Mouse (Mus musculus): Measurements from ENCODE around the gene Ghsr.
"Not testable (repeated sequence)": the region's sequence is repeated elsewhere in the genome, so short reads cannot be mapped to it uniquely, and the experiment has no call there.

Ghsr gene

DNA sequence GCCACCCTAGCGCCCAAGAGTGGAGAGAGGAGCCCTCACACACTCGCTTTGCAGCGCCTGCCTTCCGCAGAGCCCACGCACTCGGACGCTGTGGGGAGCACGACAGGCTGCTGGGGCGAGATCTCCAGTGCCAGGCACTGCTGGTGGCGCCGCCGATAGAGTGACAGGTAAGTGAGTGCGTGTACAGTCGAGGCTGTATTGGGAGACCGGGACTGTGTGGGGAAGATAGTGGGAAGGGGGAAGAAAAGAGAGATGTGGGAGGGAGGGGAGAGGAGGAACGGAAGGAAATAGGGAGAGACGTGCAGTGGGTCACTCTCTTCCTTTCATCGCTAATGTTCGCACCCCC, at the start of gene Ghsr:
Ghsr (plus strand) TSS at position 76 of the 346 bp plus-strand sequence.
- no peak for DNase-seq (ENCODE audit: low spot score in 2 of 2)

DNA sequence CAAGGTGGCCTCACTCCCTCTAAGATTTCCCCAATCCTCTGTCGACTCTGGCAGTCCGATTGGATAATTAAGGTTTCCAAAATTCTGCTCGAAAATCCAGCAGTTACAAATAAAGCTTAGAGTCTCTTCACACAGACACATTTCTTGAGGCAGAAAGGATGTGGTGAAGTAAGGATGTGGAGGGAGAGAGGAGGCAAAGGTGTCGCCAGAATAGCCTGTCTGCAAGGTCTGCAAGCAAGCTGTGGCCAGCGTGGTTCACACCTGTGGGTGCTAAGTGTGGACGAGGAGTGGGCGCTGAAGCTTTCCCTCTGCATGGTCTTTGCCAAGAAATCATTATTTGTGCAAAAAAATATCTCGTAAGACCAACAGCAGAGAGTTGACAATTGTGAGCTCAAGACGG, 48.6 kb upstream of the Ghsr start:
- no peak for DNase-seq (ENCODE audit: low spot score in 2 of 2)

DNA sequence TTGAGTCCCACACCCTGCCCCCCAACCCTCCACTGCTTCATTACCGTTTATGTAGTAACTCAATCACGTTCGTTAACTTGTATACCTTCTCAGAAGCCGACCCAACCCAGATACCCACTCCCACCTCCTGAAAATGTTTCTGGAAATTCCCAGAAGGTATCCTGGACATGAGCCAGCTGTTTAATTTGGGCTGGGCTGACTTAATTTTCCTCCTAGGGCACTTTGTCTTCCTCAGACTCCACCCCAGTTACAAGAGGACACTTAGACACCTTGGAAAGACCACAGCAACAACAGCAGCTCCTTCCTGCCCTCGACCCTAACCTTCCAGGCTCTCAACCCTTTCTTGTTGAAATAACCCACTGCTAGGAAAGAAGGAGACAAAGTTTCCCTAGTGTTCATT, 47.6 kb upstream of the Ghsr start:
- no peak for DNase-seq (ENCODE audit: low spot score in 2 of 2)

DNA sequence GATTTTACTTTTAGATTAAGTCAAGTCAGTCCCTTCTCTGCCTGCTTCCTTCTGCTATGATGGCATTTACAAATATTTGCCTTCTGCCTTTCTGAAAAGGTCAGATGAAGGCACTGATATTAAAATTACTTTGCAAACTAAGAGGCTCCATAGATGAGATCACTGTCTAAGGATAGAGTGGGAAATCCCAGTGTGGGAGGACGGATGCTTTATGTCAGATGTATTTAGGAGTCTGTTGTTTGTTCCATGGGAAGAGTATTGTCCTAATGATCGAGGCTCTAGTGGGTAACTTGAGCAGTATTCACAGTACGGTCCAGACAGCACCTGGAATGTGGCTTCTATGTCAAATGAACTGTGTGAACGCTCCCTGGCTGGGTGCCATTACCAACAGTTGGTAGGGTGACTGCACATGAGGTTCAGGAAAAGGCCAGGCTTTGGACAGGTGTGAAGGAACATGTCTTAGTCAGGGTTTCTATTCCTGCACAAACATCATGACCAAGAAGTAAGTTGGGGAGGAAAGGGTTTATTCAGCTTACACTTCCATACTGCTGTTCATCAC, 44.4 kb upstream of the Ghsr start:
- DNase-seq (ENCODE audit: low spot score in 2 of 2): no peak

DNA sequence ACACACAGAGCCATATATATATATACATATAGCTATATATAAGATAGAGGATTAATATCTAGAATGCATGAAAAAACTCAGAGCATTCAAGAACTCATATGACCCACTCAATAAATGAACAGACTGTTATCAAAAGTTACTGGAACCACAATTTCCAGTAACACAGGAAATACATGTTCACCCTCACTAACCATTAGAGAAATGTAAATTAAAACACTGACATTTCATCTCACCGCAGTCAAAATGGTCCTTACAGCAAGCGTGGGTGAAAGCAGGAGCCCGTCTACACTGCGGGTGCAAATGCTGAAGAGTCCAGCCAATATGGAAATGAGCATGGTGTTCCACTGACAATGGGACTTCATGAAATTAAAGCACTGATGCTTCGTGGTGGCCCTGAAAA, 40.4 kb upstream of the Ghsr start:
- DNase-seq (ENCODE audit: low spot score in 2 of 2): no peak

DNA sequence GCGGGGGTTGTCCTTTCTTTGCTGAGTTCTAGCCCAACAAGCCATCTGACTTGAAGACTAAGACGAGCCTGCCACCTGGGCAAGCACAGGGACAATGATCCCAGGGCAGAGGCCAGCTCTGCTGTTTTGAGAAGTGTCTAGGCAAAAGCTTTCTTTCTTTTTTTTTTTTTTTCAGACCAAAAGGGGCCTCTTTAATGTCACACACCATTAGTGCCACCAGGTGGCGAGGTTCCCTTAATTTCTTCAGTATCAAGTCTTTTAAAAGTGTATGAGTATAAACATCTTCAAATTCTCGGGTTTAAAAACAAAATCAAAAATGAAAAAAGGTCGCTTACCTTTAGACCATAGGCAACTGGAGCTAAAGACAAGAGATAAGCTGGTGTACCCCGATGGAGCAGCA, 32.7 kb upstream of the Ghsr start:
- DNase-seq (ENCODE audit: low spot score in 2 of 2): peak in 1 of 2 experiments; percentile 33

DNA sequence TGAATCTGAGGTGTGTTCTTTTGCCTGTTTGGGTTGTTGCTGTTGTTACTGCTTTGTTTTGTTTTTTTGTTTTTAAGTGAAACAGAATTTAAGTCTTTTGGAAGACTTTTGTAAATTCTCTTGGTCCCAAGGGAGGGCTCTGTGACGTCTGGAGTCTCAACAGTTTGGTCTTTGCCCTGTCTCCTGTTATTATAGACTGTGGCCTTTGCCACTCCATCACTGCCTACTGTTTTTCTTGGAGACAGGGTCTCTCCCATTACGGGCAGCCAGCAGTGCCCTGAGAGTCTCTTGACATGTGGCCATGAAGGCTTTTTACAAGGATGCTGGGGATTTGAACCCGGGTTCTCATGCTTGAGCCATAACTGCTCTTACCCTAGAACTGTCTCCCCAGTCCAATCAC, 32.3 kb upstream of the Ghsr start:
- DNase-seq (ENCODE audit: low spot score in 2 of 2): no peak

DNA sequence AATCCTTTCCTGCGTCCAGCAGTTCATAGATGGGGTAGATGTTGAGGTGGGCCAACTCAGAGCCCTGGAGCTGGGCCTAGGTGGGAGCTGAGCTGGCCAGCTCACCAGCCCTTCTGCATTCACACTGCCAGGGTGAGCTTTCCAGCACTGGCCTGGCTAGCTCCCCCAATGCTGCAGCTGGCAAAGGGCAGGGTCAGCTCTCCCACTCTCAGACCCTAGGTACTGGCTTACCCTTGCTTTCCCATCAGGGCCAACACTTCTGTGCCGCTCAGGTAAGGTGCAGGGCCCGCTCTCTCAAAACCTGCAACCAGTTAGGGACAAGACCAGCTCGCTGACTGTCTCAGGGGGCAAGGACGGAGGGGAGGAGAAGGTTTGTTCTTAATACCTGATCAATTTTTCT, 30.4 kb upstream of the Ghsr start:
- no peak for DNase-seq (ENCODE audit: low spot score in 2 of 2)

DNA sequence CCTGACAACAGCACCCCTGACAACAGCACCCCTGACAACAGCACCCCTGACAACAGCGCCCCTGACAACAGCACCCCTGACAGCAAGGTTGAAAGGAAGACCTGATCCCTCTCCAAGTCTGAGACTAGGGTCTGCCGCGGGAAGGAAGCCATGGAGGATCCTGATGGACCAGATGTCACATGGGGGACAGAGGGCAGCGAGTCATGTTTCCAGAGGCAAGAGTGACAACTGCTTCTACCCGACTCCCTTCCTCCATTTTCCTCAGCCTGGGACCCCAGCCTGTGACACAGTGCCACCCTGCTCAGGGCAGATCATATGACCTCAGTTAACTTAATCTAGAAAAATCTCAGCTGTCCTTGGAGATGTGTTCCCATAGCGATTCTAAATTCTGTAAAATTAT, 28.7 kb upstream of the Ghsr start:
- DNase-seq (ENCODE audit: low spot score in 2 of 2): no peak

DNA sequence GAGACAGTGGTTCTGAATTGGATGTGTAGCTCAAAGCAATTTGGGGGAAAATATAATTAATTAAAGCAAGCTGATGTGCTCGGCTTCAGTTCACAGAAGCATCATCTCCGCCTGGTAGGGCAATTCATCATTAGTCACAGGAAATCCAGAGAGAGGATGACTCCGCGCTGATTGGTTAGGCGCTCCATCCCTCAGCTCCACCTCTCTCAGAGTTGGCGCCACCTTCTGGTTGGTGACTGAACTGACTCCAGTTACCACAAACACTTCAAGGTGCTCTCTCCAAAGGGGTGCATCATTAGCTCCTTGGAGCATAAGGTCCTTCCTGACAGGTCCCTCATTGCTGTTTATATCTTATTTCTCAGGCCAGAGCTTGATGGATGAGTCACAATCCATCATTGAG, 25.6 kb upstream of the Ghsr start:
- DNase-seq (ENCODE audit: low spot score in 2 of 2): no peak

DNA sequence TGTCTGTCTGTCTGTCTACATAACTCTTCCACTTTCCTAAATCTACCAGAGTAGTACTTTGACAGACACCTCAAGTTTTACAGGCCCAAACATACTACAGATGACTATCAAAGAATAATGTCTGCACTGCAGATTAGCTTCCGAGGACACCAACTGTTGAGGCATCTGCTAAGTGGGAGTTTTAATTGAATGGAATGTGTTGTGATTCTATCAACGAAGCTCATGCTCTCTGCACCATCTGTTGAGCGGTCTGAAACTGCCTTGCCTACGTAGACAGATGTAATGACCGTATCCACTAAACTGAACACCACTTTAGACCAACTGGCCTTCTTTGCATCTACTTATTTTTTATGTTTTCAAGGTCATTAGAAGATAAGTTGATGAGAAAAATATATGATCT, 22.7 kb upstream of the Ghsr start:
- no peak for DNase-seq (ENCODE audit: low spot score in 2 of 2)

DNA sequence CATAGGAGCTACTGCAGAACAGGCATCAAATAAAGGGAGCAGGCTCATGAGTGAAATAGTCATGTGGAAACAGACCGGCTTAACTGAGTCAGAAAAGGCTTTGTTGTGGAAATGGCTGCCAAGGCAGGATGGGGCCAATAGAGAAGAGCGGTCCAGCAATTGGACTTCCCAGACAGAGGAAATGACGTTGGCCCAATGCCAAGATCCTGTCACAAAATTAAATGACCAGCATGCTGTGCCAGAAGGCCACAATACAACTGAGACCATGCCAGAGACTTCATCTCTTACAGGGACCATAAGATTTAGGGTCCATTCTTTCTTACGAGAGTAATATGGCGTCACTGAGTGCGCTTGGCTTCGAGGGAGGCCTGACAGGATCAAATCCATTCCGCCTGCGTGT, 20.0 kb upstream of the Ghsr start:
- DNase-seq (ENCODE audit: low spot score in 2 of 2): peak in 1 of 2 experiments; percentile 68

DNA sequence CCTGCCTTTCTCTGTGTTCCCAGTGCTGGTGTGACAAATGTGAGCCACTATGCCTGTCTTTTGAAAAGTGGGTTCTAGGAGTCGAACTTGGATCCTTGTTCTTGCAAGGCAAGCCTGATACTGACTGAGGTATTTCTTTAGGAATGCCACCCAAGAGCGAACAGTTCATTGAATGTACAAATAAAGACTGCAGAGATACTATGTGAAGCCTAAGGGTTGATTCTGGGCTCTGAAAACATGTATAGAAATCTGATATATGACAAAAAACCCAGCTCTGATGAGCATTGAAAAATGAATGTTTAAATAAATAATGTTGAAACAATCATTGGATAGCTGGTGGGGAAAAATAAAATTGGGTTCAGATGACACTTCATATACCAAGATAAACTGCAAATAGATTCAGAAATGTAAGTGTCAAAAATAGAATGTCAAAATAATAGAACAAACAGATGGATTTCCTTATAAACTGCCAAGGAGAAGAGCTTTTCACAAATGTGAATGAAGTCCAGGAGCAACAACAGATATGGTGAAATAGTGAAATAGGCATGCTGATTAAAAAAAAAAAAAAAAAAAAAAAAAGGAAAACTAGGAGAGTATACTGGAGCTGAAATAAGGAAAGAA, 11.9 kb upstream of the Ghsr start:
- DNase-seq (ENCODE audit: low spot score in 2 of 2): no peak

DNA sequence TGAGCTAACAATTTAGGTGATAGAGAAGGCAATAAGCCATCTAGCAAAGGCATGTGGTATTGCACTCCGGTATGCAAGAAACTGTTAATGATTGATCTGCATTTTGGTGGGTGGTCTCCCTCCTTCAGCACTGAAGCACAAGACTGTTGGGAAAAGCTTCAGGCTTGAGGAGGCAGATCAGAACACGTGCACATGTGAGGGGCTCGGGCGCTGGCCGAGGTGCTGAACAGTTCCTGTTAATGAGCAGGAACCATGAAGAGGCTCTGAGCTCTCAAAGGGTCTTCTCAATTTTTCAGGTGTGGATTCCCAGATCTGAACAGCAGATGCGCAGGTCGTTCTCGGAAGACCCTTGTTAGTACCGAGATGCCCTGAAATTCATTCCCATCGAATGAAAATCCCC, 1.0 kb upstream of the Ghsr start:
- DNase-seq (ENCODE audit: low spot score in 2 of 2): no peak

DNA sequence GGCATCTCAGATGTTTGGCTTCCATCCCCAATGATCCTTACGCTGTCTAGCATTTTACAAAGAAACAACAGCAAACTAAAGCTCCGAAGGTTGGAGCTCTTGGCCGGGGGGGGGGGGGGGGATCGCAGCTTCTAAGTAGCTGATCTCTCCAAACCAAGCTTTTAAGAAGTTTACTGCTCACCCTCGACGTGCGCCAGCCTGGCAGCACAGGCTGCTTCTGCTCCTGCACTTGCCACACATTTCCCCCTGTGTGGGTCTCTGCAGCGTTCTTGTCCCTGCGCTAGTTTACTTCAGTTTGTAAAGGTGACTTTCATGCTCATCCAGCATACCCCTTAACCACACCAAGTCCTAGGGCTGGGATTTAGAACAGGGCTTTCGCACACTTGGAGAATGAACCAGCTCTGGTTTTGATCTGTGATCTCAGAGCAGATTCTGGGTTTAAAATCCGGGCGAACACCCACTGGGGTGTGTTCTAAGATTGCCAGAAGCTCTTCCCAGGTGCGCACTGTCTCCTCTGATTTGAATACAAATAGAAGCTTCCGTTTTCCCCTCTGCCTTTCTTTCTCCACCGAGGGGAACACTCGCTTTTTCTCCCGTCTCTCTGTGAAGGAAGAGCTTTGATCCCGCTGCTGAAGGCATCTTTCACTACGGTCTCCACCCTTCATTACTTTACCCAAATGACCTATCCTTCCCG, 422 bp upstream of the Ghsr start:
- no peak for DNase-seq (ENCODE audit: low spot score in 2 of 2)

DNA sequence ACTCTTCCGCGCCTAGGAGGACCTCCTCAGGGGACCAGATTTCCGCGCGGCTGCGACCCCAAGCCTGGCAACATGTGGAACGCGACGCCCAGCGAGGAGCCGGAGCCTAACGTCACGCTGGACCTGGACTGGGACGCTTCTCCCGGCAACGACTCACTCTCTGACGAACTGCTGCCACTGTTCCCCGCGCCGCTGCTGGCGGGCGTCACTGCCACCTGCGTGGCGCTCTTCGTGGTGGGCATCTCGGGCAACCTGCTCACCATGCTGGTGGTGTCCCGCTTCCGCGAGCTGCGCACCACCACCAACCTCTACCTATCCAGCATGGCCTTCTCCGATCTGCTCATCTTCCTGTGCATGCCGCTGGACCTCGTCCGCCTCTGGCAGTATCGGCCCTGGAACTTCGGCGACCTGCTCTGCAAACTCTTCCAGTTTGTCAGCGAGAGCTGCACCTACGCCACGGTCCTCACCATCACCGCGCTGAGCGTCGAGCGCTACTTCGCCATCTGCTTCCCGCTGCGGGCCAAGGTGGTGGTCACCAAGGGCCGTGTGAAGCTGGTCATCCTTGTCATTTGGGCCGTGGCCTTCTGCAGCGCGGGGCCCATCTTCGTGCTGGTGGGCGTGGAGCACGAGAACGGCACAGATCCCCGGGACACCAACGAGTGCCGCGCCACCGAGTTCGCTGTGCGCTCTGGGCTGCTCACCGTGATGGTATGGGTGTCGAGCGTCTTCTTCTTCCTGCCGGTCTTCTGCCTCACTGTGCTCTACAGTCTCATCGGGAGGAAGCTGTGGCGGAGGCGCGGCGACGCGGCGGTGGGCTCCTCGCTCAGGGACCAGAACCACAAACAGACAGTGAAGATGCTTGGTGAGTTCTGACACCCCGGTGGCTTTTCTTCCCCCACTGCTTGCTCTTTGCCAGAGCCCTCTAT, 837 bp downstream of the Ghsr start:
- DNase-seq (ENCODE audit: low spot score in 2 of 2): no peak

DNA sequence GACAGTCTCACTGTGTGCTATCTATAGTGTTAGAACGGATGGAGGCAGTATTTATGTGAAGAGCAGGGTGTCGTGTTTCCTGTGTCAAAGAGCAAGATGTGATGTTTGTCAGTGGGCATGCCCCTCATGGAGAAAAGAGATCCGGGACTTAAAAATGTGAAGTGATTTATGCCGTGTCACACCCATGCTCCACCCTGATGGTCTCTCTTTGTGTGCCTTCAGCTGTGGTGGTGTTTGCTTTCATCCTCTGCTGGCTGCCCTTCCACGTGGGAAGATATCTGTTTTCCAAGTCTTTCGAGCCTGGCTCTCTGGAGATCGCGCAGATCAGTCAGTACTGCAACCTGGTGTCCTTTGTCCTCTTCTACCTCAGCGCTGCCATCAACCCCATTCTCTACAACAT, 3.2 kb downstream of the Ghsr start:
- DNase-seq (ENCODE audit: low spot score in 2 of 2): no peak

DNA sequence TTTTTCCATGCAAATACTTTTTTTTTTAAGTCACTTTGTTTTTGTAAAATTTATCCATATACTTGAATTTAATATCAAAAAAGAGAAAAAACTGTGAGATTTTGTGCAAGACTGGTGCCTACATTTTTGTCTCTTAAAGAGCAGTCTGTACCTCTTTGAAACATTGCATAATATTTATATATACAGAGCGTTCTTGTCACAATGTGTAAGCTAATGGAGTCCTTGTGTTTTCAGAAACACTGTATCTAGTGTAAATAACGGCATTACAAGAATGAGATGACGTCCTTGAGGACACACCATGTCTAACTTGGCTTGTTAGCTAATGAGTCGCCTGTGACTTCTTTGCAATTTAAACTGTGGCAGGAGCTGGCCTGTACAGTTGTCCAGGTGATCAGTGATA, 6.8 kb downstream of the Ghsr start:
- DNase-seq (ENCODE audit: low spot score in 2 of 2): no peak

DNA sequence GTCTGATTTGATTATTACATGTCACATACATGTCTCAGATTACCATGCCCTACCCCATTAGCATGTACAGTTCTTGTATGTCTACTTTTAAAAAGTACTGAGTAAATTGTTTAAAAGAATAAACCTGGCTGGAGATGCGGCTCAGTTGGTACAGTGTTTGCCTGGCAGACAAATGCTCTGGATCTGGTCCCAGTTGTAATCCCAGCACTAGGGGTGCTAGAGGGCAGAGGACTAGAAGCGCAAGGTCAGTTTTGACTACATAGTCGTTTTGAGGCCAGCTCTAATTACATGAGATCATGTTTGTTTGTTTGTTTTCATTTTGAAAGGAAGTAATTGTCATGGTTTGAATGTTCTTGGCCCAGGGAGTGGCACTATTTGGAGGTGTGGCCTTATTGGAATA, 13.7 kb downstream of the Ghsr start:
- no peak for DNase-seq (ENCODE audit: low spot score in 2 of 2)

DNA sequence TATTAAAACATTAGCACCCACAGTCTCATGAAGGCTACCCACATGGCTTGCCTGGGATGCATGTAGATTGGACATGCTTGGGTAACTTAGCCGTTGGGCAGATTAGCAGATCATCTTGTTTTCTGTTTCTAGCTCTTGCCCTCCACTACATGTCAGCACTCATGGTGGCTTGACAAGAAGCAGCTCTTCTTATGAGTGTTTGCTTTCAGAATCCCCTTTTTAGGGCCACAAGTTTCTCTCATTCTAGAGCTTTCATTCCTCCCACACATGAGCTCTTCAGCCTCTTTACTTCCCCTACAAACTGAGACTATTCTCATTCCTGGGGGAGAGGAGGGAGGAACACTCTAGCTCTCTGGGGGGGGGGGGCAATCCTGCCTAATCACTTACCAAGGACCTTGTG, 18.8 kb downstream of the Ghsr start:
- DNase-seq (ENCODE audit: low spot score in 2 of 2): no peak

DNA sequence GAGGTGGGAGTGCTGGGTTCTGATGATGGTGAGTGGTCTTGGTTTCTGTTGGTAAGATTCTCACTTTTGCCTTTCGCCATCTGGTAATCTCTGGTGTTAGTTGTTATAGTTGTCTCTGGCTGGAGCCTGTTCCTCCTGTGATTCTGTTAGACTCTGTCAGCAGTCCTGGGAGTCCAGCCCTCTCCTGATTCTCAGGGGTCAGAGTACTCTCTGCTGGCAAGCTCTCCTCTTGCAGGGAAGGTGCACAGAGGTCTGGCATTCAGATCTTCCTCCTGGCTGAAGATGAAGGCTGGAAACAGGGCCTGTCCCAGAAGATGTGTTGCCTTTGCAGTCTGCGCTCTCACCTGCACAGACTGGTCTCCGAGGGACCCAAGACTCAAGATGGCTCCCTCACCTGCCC, 29.8 kb downstream of the Ghsr start:
- not testable (repeated sequence) for DNase-seq (ENCODE audit: low spot score in 2 of 2)

DNA sequence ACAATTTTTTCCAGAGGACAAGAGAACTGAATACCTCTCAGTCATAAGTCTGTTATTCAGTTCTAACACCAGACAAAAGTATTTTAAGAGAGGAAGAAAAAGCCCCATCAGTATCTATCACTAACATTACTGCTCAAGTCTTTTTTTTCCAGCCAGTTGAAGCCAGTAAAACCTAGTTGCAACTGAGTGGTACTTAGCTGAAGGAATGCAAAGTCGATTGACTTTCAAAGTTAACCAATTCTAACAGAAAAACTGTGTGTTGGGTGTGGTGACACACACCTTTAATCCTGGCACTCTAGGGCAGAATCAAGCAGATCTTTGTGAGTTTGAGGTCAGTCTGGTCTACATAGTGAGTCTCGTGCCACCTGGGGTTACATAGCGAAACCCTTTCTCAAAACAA, 35.3 kb downstream of the Ghsr start:
- no peak for DNase-seq (ENCODE audit: low spot score in 2 of 2)

DNA sequence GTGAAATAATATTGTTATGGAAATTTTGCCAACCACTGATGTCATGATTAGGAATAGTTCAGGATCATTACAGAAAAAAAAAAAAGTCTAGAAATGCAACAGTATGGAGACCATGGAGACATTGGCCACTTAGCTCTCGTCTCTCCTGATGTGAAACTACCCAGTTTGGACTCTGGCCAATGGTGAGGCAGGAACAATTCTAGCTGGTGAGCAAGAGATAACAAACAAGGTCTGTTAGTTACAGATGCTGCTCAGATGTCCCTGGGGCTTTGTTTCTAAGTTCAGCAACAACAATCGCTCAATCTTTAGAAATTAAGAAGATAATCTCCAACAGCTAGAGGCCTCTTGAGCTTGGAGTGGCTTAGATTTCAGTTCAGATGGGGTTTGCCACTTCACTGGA, 37.4 kb downstream of the Ghsr start:
- no peak for DNase-seq (ENCODE audit: low spot score in 2 of 2)
